Mouse (Mus musculus) CD8-positive naive resting alpha-beta T cell, adult 2 months (primary cell): ENCODE data around the gene Nfu1.

Experiments
- DNase-seq, 2 experiments: peaks; one replicate each; pipeline ENCODE4 v3.0.0; 2022; ENCODE audit warnings: low read depth in 2 of 2, low spot score in 2 of 2

The Nfu1 gene

DNA sequence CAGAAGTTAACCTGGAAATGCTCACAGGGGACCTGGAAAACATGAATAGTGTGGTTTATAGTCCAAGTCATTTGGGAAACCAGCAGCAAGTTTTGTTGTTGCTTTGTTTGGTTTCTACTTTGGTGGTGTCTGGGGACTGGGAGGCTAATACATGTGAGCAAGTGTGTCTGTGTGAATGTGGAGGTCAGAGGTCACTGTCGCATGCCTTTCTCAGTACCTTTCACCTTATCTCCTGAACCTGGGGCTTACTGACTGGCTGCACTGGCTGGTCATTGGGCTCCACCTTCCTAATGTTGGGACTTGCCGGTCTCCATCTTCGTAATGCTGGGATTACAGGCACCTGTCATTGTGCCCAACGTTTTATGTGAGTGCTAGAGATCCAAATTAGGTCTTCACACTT is 61.6 kb downstream of the Nfu1 start:
- DNase-seq = no peak

- DNase-seq = no peak
Measured at GRCm38 (mm10) chr6:87072759-87073158, 63.7 kb downstream of the Nfu1 start.

GRCm38 (mm10) chr6:87075092-87075685 is 66.2 kb downstream of the Nfu1 start:
- no peak for DNase-seq
